Mouse (Mus musculus): ENCODE data around the gene Ube2h. TPM values are rescaled to one million over a fixed set of nuclear protein-coding genes. Genes with fewer than 3 reads are reported as not detected.
"Not testable (repeated sequence)": the region's sequence is repeated elsewhere in the genome, so short reads cannot be mapped to it uniquely, and the experiment has no call there.

Ube2h gene
- polyA plus RNA-seq, 1 experiment from 2014 or later: 45.9 TPM

GRCm38 (mm10) chr6:30208844-30209243 lies 95.5 kb downstream of the Ube2h start:
- H3K4me2 ChIP-seq (ENCODE audit: low read depth, low read length): no peak overlapping the region
- no peaks in the 10 kb centered on the region for H3K4me1 ChIP-seq (ENCODE audit: control insufficient read depth, insufficient read depth, low read length)
- no peak overlapping the region for H3K9ac ChIP-seq (ENCODE audit: low read length)
- WGBS: 61% methylated on average over 4 of the region's 4 CpGs
- no peaks in the 10 kb centered on the region for H3K27me3 ChIP-seq (ENCODE audit: control insufficient read depth, insufficient read depth, low read length)
- H3K9me3 ChIP-seq (replicated peaks; ENCODE audit: control insufficient read depth, low read length): no peaks in the 10 kb centered on the region
- no peak overlapping the region for H3K4me3 ChIP-seq (ENCODE audit: low read length)
- no peak for ATAC-seq (replicated peaks; ENCODE audit: extremely low read depth, insufficient read depth, low FRiP score)
- H3K36me3 ChIP-seq (ENCODE audit: control insufficient read depth, insufficient read depth): 0 out of 2 replicates have a peak, but pooled peaks cover 3% of the 10 kb centered on the region
- H3K27ac ChIP-seq (ENCODE audit: low read length): no peak overlapping the region

DNA sequence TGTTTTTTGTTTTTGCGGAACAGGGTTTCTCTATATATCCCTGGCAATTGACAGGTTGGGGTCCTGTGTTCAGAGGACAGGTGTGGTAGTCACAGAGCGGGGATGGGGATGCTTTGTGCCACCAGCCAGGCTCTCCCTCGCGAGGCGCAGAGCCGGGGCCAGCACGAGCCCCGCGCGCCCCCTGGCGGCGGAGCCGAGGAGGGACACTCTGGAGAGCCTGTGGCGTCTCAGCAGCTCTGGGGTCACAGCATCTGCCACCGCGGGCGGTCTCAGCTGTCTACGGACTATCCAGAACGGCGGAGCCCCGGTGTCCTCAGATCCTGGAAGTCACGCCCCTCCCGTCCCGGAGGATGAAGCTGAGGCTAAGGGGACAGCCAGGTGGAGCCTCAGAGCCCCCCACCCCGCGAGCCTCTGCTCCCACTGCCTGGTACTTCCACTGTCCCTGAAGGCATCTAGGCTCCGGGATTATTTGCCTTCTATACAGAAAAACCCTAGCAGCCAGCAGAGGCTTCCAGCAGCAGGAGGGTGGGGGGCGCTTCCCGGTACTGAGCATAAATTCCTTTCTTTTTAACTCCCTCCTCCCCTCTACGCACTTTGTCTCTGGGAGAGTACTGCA lies 98.6 kb downstream of the Ube2h start:
- H3K27me3 ChIP-seq (ENCODE audit: control insufficient read depth, insufficient read depth, low read length): no peaks in the 10 kb centered on the region
- H3K27ac ChIP-seq (ENCODE audit: low read length): no peak overlapping the region
- H3K4me1 ChIP-seq (ENCODE audit: control insufficient read depth, insufficient read depth, low read length): no peaks in the 10 kb centered on the region
- 5% methylated on average over 30 of the region's 30 CpGs for WGBS
- H3K4me3 ChIP-seq (ENCODE audit: low read length): peak overlapping the region; percentile 29
- H3K4me2 ChIP-seq (ENCODE audit: low read depth, low read length): peak overlapping the region; percentile 58
- ATAC-seq (replicated peaks; ENCODE audit: extremely low read depth, insufficient read depth, low FRiP score): peak; percentile 60
- H3K9me3 ChIP-seq (replicated peaks; ENCODE audit: control insufficient read depth, low read length): peaks cover 3% of the 10 kb centered on the region; the same call in 1 of the 2 replicates
- no peaks in the 10 kb centered on the region for H3K36me3 ChIP-seq (ENCODE audit: control insufficient read depth, insufficient read depth)
- peak overlapping the region; percentile 50; the same call in 1 of the 2 replicates for H3K9ac ChIP-seq (ENCODE audit: low read length)

GRCm38 (mm10) chr6:30205180-30205538 lies 99.2 kb downstream of the Ube2h start:
- not testable (repeated sequence) for H3K4me1 ChIP-seq (ENCODE audit: control insufficient read depth, insufficient read depth, low read length); H3K36me3 ChIP-seq (ENCODE audit: control insufficient read depth, insufficient read depth); H3K4me3 ChIP-seq (ENCODE audit: low read length); H3K9ac ChIP-seq (ENCODE audit: low read length); H3K4me2 ChIP-seq (ENCODE audit: low read depth, low read length); H3K27ac ChIP-seq (ENCODE audit: low read length); H3K9me3 ChIP-seq (replicated peaks; ENCODE audit: control insufficient read depth, low read length); H3K27me3 ChIP-seq (ENCODE audit: control insufficient read depth, insufficient read depth, low read length); ATAC-seq (replicated peaks; ENCODE audit: extremely low read depth, insufficient read depth, low FRiP score)
- WGBS: 83% methylated on average over 5 of the region's 6 CpGs

DNA sequence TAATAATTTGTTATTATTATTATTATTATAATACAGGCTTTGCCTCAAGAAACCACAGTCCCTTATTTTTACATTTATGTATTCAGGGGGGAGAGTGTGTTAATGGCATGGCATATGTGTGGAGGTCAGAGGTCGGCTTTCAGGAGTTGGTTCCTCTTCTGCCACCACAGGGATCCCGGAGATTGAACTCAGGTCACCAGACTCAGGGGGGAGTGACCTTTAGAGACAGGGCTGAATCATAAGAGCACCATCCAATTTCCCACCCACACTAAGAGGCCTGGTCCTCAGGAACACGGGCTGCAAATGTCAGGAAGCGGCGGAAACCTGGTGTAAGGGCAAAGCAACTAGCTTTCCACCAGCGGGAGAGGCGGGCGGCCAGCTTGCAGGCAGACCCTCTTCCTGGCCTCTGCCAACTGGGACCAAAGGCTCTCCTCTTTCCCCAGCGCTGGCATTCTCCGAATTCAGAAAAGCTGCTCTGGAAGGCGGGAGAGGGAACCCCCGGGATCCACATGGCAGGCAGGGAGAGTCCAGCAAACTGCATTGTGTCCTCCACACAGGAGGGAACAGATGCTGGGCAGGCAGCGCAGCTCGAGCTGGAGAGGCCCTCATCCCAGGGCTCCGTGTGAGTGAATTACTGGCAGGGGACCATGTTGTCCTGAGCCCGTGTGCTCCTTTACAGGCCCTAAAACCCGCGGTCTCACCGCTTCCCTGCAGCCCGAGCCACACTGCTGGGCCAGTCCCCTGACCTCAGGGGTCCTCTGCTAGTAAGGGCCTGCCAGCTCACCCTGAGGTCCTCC lies 99.8 kb downstream of the Ube2h start:
- no peak overlapping the region for H3K4me2 ChIP-seq (ENCODE audit: low read depth, low read length)

GRCm38 (mm10) chr6:30196143-30196542 lies 108.2 kb downstream of the Ube2h start:
- WGBS: 75% methylated on average over 8 of the region's 8 CpGs
- 0 out of 2 replicates have a peak, but pooled peaks cover 2% of the 10 kb centered on the region for H3K27me3 ChIP-seq (ENCODE audit: control insufficient read depth, insufficient read depth, low read length)
- H3K36me3 ChIP-seq (ENCODE audit: control insufficient read depth, insufficient read depth): no peaks in the 10 kb centered on the region
- ATAC-seq (replicated peaks; ENCODE audit: extremely low read depth, insufficient read depth, low FRiP score): no peak
- no peaks in the 10 kb centered on the region for H3K4me1 ChIP-seq (ENCODE audit: control insufficient read depth, insufficient read depth, low read length)
- H3K9me3 ChIP-seq (replicated peaks; ENCODE audit: control insufficient read depth, low read length): no peaks in the 10 kb centered on the region
- no peak overlapping the region for H3K4me3 ChIP-seq (ENCODE audit: low read length)
- H3K9ac ChIP-seq (ENCODE audit: low read length): no peak overlapping the region
- H3K4me2 ChIP-seq (ENCODE audit: low read depth, low read length): no peak overlapping the region
- no peak overlapping the region for H3K27ac ChIP-seq (ENCODE audit: low read length)

More for the DNA sequence above, 99.8 kb downstream of the Ube2h start:
- Histone ChIP-seq H3K4me3 (ENCODE audit: low read length) (no peak overlapping the region), H3K9me3 (replicated peaks; ENCODE audit: control insufficient read depth, low read length) (peaks cover 3% of the 10 kb centered on the region; the same call in 1 of the 2 replicates), H3K36me3 (ENCODE audit: control insufficient read depth, insufficient read depth) (no peaks in the 10 kb centered on the region), H3K27me3 (ENCODE audit: control insufficient read depth, insufficient read depth, low read length) (no peaks in the 10 kb centered on the region), H3K4me1 (ENCODE audit: control insufficient read depth, insufficient read depth, low read length) (no peaks in the 10 kb centered on the region), H3K9ac (ENCODE audit: low read length) (no peak overlapping the region), H3K27ac (ENCODE audit: low read length) (no peak overlapping the region)
- 72% methylated on average over 20 of the region's 20 CpGs for WGBS
- ATAC-seq (replicated peaks; ENCODE audit: extremely low read depth, insufficient read depth, low FRiP score): no peak

DNA sequence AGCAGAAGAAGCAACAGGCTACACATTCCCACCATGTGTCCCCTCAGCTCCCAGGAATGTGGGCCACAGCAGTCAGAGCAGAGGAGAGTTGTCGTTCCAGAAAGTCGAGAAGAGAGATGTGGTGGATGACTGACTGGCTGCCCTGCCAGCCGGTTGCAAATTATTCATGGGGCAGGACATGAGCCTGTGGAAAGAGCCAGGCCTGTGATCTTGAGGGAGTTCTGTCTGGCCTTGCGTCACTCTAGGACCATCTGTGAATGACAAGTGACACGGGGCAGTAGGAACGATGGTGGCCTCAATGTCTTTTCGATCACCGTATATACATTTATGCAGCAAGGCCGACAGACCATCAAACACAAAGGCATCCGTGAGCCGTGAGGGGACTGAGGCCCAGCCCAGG lies 108.7 kb downstream of the Ube2h start:
- ATAC-seq (replicated peaks; ENCODE audit: extremely low read depth, insufficient read depth, low FRiP score): no peak
- no peak overlapping the region for H3K4me3 ChIP-seq (ENCODE audit: low read length)
- no peaks in the 10 kb centered on the region for H3K4me1 ChIP-seq (ENCODE audit: control insufficient read depth, insufficient read depth, low read length)
- H3K27ac ChIP-seq (ENCODE audit: low read length): no peak overlapping the region
- no peak overlapping the region for H3K9ac ChIP-seq (ENCODE audit: low read length)
- no peaks in the 10 kb centered on the region for H3K36me3 ChIP-seq (ENCODE audit: control insufficient read depth, insufficient read depth)
- WGBS: 72% methylated on average over 11 of the region's 11 CpGs
- no peaks in the 10 kb centered on the region for H3K9me3 ChIP-seq (replicated peaks; ENCODE audit: control insufficient read depth, low read length)
- no peak overlapping the region for H3K4me2 ChIP-seq (ENCODE audit: low read depth, low read length)
- H3K27me3 ChIP-seq (ENCODE audit: control insufficient read depth, insufficient read depth, low read length): 0 out of 2 replicates have a peak, but pooled peaks cover 2% of the 10 kb centered on the region

DNA sequence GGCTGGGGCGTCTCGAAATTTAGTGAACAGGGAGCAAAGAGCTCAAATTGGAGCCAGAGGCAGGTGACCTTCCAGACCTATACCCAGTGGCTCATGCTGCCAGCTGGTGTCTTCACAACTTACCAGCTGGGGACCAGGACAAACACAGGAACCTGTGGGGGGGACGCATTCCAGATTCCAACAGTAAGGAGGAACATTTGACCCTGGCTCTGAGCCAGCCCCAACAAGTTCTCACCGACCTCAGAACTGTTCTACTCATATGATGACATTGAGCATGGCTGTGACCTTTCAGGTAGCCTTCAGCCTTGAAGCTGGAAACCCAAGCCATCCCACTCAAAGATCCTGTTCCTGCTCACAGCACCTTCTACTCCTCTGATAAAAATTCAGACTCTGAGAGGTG lies 120.7 kb downstream of the Ube2h start:
- Histone ChIP-seq H3K4me2 (ENCODE audit: low read depth, low read length) (no peak overlapping the region), H3K9me3 (replicated peaks; ENCODE audit: control insufficient read depth, low read length) (peaks cover 5% of the 10 kb centered on the region; the same call in 1 of the 2 replicates), H3K9ac (ENCODE audit: low read length) (no peak overlapping the region), H3K27ac (ENCODE audit: low read length) (no peak overlapping the region), H3K27me3 (ENCODE audit: control insufficient read depth, insufficient read depth, low read length) (peaks cover 38% of the 10 kb centered on the region), H3K4me1 (ENCODE audit: control insufficient read depth, insufficient read depth, low read length) (no peaks in the 10 kb centered on the region), H3K36me3 (ENCODE audit: control insufficient read depth, insufficient read depth) (no peaks in the 10 kb centered on the region), H3K4me3 (ENCODE audit: low read length) (no peak overlapping the region)
- ATAC-seq (replicated peaks; ENCODE audit: extremely low read depth, insufficient read depth, low FRiP score): no peak
- 53% methylated on average over 4 of the region's 4 CpGs for WGBS

GRCm38 (mm10) chr6:30182038-30182437 lies 122.3 kb downstream of the Ube2h start:
- H3K36me3 ChIP-seq (ENCODE audit: control insufficient read depth, insufficient read depth): no peaks in the 10 kb centered on the region
- peaks cover 52% of the 10 kb centered on the region for H3K27me3 ChIP-seq (ENCODE audit: control insufficient read depth, insufficient read depth, low read length)
- ATAC-seq (replicated peaks; ENCODE audit: extremely low read depth, insufficient read depth, low FRiP score): no peak
- 62% methylated on average over 6 of the region's 6 CpGs for WGBS
- H3K4me2 ChIP-seq (ENCODE audit: low read depth, low read length): no peak overlapping the region
- H3K4me1 ChIP-seq (ENCODE audit: control insufficient read depth, insufficient read depth, low read length): no peaks in the 10 kb centered on the region
- H3K4me3 ChIP-seq (ENCODE audit: low read length): no peak overlapping the region
- H3K9me3 ChIP-seq (replicated peaks; ENCODE audit: control insufficient read depth, low read length): peaks cover 5% of the 10 kb centered on the region; the same call in 1 of the 2 replicates
- no peak overlapping the region for H3K27ac ChIP-seq (ENCODE audit: low read length)
- H3K9ac ChIP-seq (ENCODE audit: low read length): no peak overlapping the region

DNA sequence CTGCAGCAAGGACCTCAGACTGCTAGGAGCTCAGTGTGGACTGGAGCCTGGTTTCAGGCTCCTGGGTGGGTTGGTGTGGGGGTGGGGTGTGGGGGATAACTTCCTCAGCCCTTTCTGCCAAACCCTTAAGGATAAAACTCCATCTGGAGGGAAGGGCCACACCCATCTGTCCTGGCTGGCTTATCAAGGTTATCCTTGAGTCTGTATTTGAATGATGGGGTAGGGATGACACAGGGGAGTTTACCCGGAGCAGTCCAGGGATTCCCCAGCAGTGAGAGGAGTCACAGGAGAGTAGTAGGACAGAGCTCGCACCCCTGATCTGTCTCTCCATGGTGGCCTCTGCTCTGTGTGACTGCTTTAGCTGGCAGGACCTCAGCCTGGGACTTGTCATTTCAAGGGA lies 124.0 kb downstream of the Ube2h start:
- Histone ChIP-seq H3K27ac (ENCODE audit: low read length) (no peak overlapping the region), H3K4me3 (ENCODE audit: low read length) (no peak overlapping the region), H3K27me3 (ENCODE audit: control insufficient read depth, insufficient read depth, low read length) (peaks cover 69% of the 10 kb centered on the region), H3K4me1 (ENCODE audit: control insufficient read depth, insufficient read depth, low read length) (peaks cover 13% of the 10 kb centered on the region), H3K4me2 (ENCODE audit: low read depth, low read length) (no peak overlapping the region), H3K9me3 (replicated peaks; ENCODE audit: control insufficient read depth, low read length) (peaks cover 5% of the 10 kb centered on the region; the same call in 1 of the 2 replicates), H3K36me3 (ENCODE audit: control insufficient read depth, insufficient read depth) (no peaks in the 10 kb centered on the region), H3K9ac (ENCODE audit: low read length) (no peak overlapping the region)
- ATAC-seq (replicated peaks; ENCODE audit: extremely low read depth, insufficient read depth, low FRiP score): no peak
- WGBS: 22% methylated on average over 2 of the region's 2 CpGs

Measured in heart, embryonic 16.5 days (tissue).